Mouse (Mus musculus) retina, postnatal 1 day (tissue): ENCODE measurements around the gene Casp7.
"Not testable (repeated sequence)": the region's sequence is repeated elsewhere in the genome, so short reads cannot be mapped to it uniquely, and the experiment has no call there.

Experiments used
- DNase-seq: peaks from one replicate; pipeline ENCODE4 v3.0.0-alpha.2; 2012

Casp7 gene

DNA sequence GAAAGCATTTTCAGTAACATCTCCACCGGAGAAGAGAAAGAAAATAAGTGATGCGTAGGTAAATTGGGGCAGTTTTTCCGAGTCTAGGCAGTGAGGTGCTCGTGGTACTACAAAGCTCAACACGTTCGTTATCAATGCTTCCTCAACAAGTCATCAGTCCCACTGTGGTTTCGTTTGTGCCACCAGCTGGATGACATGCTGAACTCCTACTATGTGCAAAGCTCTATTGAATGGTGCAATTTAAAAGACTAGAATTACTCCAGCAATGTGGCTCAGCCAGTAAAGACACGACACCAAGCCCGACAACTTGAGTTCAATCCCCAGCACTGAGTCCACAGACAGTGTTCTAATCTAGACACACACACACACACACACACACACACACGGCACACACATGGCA is 10.8 kb upstream of the Casp7 start:
- DNase-seq = no peak

DNA sequence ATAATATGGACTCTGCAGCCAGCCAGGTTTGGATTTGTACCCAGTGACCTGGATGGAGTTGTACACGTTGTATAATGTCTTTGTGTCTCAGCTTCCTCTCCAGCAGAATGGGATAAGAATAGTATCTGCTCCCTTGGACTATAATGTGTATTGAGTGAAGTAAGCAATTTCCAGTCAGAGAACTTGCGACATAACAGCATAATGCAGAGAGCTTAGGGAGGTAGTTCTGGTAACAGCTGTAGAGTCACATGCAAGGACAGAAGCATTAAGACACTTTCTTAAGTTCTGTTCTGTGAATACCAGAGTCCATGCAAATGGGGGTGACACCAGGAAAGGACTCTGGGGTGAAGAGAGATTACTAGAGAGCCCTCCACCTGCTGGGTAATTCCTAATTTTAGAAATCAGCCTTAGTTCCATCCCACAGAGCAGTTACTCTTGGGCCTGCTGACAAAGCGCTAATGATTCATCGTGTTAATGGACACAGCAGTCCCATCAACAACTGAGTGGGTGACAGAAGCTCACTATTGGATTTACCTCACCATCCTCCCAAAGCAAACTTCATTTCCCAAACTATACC is 9.1 kb upstream of the Casp7 start:
- no peak for DNase-seq

DNA sequence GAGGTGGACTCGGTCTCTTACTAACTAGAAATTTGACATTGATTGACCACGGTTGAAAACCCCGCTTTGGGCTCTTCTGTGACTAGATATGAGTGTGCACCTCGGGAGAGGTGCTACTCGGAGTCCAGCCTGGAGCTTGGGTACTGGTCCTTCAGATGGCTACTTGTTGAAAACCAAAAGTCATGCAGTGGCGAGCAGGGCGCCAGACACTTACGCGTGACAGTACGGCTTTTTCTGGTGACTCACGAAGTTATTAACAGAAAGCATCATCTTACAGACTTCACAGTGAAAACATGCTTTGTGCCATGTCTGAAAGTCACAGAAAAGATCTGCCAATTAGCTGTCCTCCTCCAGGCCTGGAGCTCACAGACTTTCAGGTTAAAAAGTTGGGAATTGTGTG is 7.8 kb upstream of the Casp7 start:
- DNase-seq = no peak

GRCm38 (mm10) chr19:56389879-56390278 is 7.0 kb upstream of the Casp7 start, which contains the start of gene Nrap:
Nrap (minus strand) TSS chr19:56390037.
- no peak for DNase-seq

DNA sequence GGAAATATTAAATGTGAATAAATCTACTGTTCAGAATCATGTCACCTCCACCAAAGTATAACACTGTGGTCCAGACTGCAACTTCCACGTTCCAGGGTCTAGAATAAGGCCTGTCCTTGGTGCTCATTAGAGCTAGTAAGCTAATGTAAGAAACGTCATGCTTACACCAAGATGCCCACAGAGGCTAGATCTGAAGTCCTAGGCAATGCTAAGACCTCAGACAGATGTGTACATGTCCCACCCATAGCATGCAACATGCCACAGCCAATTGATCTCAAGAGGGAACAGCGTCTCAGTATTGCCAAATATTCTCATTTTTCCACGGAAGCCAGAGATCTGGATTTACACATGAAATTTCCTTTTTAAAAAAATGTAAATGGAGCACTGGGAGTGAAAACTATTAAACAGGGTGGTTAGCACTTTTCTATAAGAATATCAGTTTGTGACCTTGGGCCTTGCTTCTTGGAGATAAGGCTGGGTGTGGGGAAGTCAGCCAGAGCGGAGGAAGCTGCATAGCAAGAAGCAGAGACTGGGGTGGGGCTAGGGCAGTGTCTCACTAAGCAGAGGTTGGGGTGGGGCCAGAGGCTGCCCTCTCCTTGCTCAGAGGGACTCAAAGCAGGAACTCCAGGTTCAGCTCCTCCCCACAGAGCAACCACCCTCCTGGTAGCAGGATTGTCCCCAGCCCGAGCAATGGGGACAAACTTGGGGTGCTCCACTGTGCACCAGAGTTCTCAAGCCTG is 5.5 kb upstream of the Casp7 start:
- DNase-seq = no peak

DNA sequence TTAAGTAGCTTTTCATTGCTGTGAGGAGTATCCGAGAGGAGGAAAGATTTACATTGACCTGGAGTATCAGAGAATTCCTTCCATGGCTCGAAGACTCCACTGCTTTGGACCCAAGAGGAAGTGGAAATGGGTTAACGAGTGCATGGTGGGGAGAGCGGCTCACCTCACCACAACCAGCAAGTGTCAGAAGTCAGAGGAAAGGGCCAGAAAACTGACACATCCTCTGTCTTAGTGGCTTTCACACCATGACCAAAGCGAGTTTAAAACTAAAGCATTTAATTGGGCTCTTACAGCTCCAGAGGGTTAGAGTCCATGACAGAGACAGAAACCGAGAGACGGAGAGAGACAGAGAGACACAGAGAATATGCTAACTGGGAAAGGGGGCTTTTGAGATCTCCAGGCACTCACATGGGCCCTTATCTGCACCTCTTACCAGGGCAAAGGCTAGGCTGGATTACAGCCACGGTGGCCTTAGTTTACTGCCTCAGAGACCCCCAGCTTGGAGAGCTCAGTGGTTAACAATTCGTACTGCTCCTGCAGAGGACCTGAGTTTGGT is 3.5 kb upstream of the Casp7 start:
- no peak for DNase-seq

GRCm38 (mm10) chr19:56395183-56395935 is 1.6 kb upstream of the Casp7 start:
- DNase-seq = no peak

- DNase-seq = no peak
Measured at GRCm38 (mm10) chr19:56396227-56396626, 702 bp upstream of the Casp7 start.

DNA sequence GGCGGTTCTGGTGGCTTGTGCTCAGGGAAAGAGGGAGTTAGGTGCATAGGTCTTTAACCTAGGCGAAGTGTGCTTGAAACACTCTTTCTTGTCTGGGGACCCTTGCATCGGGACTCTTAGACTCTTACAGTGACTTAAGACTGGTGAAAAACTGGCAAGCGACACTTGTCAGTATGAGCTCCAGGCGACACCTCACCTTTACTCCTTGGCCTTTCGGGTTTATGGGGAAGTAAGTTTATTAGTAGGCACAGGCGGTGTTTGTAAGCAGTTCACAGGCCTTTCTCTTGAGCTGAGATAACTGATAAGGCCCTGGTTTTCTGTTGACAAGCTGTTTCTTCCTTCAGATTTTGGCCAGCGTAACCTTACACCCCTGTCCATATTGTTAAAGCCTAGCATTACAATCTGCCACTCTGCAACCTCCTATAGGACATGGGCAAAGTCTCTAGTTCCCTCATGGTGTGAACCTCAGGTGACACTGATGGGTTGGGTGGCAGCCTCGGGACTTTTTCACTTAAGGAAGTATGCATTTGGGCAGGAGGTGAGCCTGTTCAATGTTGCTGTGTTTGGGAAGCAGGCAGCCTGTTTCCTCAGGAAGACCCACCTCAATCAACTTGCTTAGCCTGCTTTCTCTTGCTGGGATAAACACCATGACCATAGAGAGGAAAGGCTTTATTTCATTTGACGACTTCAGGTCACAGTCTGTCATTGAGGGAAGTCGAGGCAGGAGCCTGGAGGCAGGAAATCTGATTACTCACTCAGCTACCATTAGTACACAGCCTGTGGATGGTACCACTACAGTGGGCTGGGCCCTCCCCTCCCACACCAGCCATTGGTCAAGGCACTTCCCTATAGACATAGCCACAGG is 966 bp downstream of the Casp7 start:
- no peak for DNase-seq

DNA sequence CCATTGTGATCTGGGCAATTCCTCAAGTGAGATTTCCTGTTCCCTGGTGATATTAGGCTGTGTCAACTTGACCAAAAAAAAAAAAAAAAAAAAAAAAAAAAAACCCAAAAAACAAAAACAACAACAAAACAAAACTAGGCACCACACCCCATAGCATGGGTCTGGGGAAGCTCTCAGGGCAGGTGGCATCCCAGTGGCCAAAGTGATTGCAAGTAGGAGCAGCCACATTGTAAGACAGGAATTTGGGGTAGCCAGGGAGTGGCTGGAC is 1.5 kb downstream of the Casp7 start:
- DNase-seq = no peak

DNA sequence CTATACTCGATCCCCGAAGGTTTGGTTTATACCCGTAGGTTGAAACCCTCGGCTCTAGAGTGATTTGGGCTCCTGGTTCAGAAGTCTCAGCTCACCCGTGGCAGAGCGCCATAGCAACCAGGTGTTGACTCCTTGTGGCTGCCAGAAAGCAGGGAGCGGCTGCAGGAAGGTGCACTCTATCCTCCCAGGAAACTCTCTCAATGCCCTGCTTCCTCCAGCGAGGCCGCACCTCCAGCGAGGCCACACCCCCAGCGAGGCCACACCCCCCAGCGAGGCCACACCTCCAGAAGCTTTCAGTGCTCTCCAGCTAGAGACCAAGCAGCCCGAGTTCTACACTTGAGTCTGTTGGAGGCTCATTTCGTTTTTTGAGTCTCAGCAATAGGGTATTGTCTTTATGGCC is 3.3 kb downstream of the Casp7 start:
- DNase-seq = peak; percentile 48

DNA sequence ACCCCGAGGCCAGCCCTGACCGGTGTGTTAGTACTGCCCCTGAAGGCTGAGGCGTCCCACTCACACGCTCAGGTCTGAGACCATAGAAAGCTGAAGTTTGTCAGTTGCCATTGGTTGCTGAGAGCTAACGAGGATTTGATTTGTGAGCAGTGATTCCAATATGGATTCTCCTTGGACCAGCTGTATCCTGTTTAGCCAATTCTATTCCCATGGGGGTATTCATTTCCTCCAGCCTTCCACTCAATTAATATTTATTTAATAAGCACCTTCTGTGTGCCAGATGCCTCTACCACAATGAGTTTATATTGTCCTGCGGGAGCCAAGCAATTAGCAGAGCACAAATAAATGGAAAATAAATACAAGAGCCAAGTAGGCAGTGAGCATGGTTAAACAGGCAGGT is 4.9 kb downstream of the Casp7 start:
- DNase-seq = peak; percentile 46

DNA sequence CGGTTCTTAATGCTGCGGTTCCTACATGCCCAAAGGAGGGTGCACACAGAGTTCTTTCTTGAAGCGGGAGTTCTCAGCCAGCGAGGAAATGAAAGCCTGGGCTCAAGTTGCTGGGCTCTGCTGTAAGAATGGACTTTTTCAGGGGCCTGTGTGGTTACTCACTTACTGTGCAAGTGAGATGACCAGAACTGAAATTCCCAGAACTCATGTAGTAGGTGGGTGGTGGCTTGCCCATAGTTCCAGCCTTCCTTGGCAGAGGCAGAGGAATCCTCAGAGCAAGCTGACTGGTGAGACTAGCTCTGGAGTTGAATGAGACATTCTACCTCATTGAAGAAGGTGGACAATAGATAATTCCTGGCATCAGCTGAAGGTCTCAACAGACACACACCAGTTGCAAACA is 8.9 kb downstream of the Casp7 start:
- DNase-seq = no peak

GRCm38 (mm10) chr19:56406581-56406980 is 9.7 kb downstream of the Casp7 start:
- no peak for DNase-seq

GRCm38 (mm10) chr19:56409884-56410283 is 13.0 kb downstream of the Casp7 start:
- not testable (repeated sequence) for DNase-seq

DNA sequence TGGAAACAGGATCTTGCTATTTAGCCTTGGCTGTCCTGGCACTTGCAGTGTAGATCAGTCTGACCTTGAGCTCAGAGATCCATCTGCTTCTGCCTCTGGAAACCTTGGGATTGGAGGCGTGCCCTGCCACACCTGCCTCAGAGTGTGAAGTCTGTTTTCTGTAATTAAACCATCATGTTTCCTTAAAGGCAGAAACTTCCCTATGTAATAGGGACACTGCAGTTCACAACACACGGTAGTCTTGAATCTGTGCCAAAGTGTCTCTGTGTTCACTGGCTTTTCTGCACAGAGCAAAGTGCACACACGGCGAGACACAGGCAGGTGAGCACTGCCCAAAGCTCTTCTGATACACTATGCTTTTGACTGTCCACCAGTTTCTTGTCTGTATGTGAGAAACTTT is 21.5 kb downstream of the Casp7 start:
- no peak for DNase-seq

DNA sequence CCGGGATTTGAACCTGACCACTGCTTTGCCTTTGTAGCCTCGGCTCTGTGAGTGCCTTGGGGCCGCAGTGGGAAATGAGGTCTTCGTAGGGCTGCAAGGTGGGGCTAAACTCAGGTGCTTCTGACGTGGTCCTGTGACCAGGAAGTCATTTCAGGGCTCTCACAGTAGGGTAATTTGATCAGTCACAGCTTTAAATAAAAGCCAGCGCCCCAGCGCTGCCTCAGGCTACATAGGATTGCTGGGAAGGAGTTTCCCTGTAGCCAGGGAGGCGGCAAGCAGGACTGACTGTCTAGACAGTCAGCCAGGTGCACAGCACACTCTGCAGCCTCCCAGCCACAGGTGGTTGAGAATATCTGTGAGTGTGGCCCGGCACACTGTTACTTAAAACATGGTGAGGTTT is 22.5 kb downstream of the Casp7 start:
- DNase-seq = no peak

GRCm38 (mm10) chr19:56420345-56420744 is 23.4 kb downstream of the Casp7 start:
- DNase-seq = no peak

GRCm38 (mm10) chr19:56422476-56423338 is 25.8 kb downstream of the Casp7 start:
- DNase-seq = peak; percentile 89

DNA sequence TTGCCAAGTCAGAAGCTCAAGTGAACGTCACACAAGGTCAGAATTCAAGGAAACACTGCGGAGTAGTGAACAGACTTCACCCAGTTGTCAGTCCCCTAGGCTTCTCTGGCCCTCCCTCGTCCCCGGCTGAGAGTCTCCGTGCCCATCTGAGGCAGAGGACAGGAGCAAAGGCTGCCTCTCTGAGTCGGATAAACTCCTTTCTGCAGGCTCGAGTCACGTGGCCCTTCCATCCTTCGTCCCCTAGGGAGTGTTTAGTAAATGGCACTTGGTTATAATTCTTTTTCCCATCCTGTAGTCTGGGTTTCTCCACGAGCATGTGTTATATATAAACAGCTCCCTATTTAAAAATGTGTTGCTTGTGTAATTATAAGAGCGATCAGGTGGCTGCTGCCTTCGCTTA is 26.4 kb downstream of the Casp7 start:
- no peak for DNase-seq

DNA sequence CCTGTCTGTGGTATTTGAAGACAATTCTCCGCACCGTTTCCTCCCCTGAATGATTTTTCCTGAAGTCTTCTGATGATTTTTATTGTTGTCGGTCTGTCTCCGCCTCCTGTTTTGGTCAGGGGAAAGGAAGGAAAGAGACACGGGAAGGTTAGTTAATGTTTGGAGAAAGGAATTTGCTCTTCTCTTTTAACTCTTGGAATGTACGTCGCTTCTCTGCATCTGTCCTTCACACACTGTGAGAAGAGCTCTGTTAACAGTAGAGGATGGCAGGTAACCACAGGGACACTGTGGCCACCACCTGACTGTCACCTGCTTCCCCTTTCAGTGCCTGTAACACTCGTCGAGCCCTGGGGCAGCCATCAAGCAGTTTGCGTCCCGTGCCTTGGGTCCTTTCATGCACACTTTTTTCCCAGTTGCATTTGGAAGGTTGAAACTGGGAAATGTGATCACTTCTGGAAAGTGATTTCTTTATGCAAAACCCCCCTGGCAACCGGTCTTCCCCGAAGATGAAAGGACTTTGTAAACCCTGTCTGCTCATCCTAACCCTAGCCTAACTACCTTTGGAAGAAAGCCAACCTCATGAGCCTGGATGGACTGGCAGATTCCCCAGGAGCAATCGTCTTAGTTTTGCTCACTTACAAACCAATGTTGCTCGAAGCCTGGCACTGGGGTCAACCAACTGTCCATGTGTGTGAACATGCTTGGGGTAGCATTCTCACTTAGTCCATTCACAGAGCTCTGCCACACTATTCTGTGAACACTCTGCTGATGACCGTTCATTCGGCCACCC is 27.9 kb downstream of the Casp7 start:
- DNase-seq = peak; percentile 48
